Mouse (Mus musculus) forebrain, postnatal 0 days (tissue): ENCODE measurements around the gene Krt80. TPM values are rescaled to one million over a fixed set of nuclear protein-coding genes. Genes with fewer than 3 reads are reported as not detected.

ENCODE experiments used
- ATAC-seq: fragments of 200-750 bp; cut with Nextera tagmentation; 2 replicates; pipeline ENCODE4 v1.8.0; 2017; ENCODE audit warnings: mild to moderate bottlenecking, moderate library complexity
- DNase-seq: peaks from one replicate; pipeline ENCODE4 v3.0.0-alpha.2; 2015
- H3K27ac ChIP-seq: fragments of 300-500 bp; sonication (generic); 2 replicates; pipeline ENCODE4 v1.5.1; 2014; ENCODE audit warnings: low read depth, mild to moderate bottlenecking, antibody characterized with exemption, low read length, moderate library complexity, mixed read lengths
- H3K27me3 ChIP-seq: fragments of 300-500 bp; sonication (generic); 2 replicates; pipeline ENCODE4 v1.6.1; 2014; ENCODE audit warnings: mild to moderate bottlenecking, low read length, mixed read lengths; ENCODE audit not compliant: insufficient read depth
- H3K36me3 ChIP-seq: fragments of 300-500 bp; sonication (generic); 2 replicates; pipeline ENCODE4 v1.6.1; 2014; ENCODE audit warnings: mild to moderate bottlenecking, moderate library complexity; ENCODE audit not compliant: insufficient read depth
- H3K4me1 ChIP-seq: fragments of 300-500 bp; sonication (generic); 2 replicates; pipeline ENCODE4 v1.6.1; 2014; ENCODE audit warnings: antibody characterized with exemption; ENCODE audit not compliant: insufficient read depth
- H3K4me2 ChIP-seq: fragments of 300-500 bp; sonication (generic); 2 replicates; pipeline ENCODE4 v1.6.1; 2014; ENCODE audit warnings: low read depth, mild to moderate bottlenecking, moderate library complexity
- H3K4me3 ChIP-seq: fragments of 300-500 bp; sonication (generic); 2 replicates; pipeline ENCODE4 v1.5.1; 2014; ENCODE audit warnings: low read depth, low read length, mixed read lengths
- H3K9ac ChIP-seq: fragments of 300-500 bp; sonication (generic); 2 replicates; pipeline ENCODE4 v1.6.1; 2014; ENCODE audit warnings: mild to moderate bottlenecking
- H3K9me3 ChIP-seq: fragments of 300-500 bp; sonication (generic); 2 replicates; pipeline ENCODE4 v1.6.1; 2016; ENCODE audit warnings: low read length
- CTCF ChIP-seq: sonication (generic); IDR thresholded peaks from 2 replicates; pipeline ENCODE4 v1.5.1; 2016; ENCODE audit warnings: antibody characterized with exemption, control low read depth, low read depth
- WGBS: fragments of 180-500 bp; shearing (Covaris S2); extraction: QIAGEN DNeasy Blood & Tissue Kit; methylation state at CpG from one replicate; pipeline ENCODE4 v1.1.7; 2014; 5-methylcytosine and 5-hydroxymethylcytosine counted together
- microRNA counts: library from miRNA; unstranded; fragments of <30 nt; microRNA quantifications from one replicate; lab custom pipeline; 2015
- microRNA-seq, 2 experiments: library from miRNA; unstranded; fragments of <30 nt; microRNA quantifications; one replicate each; pipeline ENCODE4; 2016
- polyA plus RNA-seq: library from polyadenylated mRNA; unstranded; fragments of >200 nt; fragmentation: Nextera tagmentation; extraction: Ambion mirVana; gene quantifications from 2 replicates; pipeline ENCODE4 v1.2.1, GENCODE M21; 2015
- total RNA-seq: library from RNA; depleted of rRNA; stranded (reverse); fragments of >200 nt; gene quantifications from 2 replicates; pipeline ENCODE4 v1.2.3, GENCODE M21; 2014; rRNA removed

The Krt80 gene
- total and polyA plus RNA-seq, 2 experiments from 2014 or later: 0.16 to 0.29 TPM

GRCm38 (mm10) chr15:101297988-101298387 is 72.0 kb downstream of the Krt80 start:
- no peak for TF ChIP-seq CTCF
- WGBS: 33% methylated on average over 7 of the region's 7 CpGs

More at GRCm38 (mm10) chr15:101297988-101298387, 72.0 kb downstream of the Krt80 start:
- DNase-seq (no peak), ATAC-seq (no peak)
- Histone ChIP-seq H3K36me3 (no peaks in the 10 kb centered on the region), H3K27me3 (no peaks in the 10 kb centered on the region), H3K4me3 (no peak overlapping the region), H3K4me2 (no peak overlapping the region), H3K4me1 (no peaks in the 10 kb centered on the region), H3K9me3 (no peaks in the 10 kb centered on the region), H3K27ac (no peak overlapping the region), H3K9ac (no peak overlapping the region)

MicroRNA genes within 50 kb of the gene (microRNA counts, 519-probe panel; counts per million panel counts)
- not detected for microRNA mmu-miR-1941-3p (lab: Ali Mortazavi, UCI)
- not detected for microRNA mmu-miR-1941-5p (lab: Ali Mortazavi, UCI)

Small RNA genes within 50 kb of the gene (microRNA-seq; reads per million reads assigned to microRNA genes)
- 1.1 to 2.3 reads per million in 2 experiments for gene Mir1941

Other genes starting within 250 kb of the Krt80 start
- gene Acvrl1, start 241.6 kb downstream of the Krt80 start, total RNA-seq: 8.7 and 10.7 TPM in 2 replicates
- 5.8 and 6.0 TPM in 2 replicates for gene Acvrl1, start 241.6 kb downstream of the Krt80 start, polyA plus RNA-seq
- gene Acvr1b, start 196.1 kb downstream of the Krt80 start, total RNA-seq: 74.2 and 80.4 TPM in 2 replicates
- 13.2 and 17.4 TPM in 2 replicates for gene Acvr1b, start 196.1 kb downstream of the Krt80 start, polyA plus RNA-seq
- 8.8 and 11.1 TPM in 2 replicates for gene Grasp, start 146.0 kb downstream of the Krt80 start, total RNA-seq
- gene Grasp, start 146.0 kb downstream of the Krt80 start, polyA plus RNA-seq: 3.3 and 3.4 TPM in 2 replicates
- 8.9 and 9.6 TPM in 2 replicates for gene Nr4a1, start 115.9 kb downstream of the Krt80 start, total RNA-seq
- gene Nr4a1, start 115.9 kb downstream of the Krt80 start, polyA plus RNA-seq: 8.5 and 9.0 TPM in 2 replicates
- 56.3 and 60.0 TPM in 2 replicates for gene Atg101, start 85.9 kb downstream of the Krt80 start, total RNA-seq
- gene Atg101, start 85.9 kb downstream of the Krt80 start, polyA plus RNA-seq: 81.3 and 94.4 TPM in 2 replicates
- 0.54 and 1.00 TPM in 2 replicates for gene 6030408B16Rik, start 77.0 kb downstream of the Krt80 start, total RNA-seq
- gene 6030408B16Rik, start 77.0 kb downstream of the Krt80 start, polyA plus RNA-seq: 0.30 and 0.77 TPM in 2 replicates
- 0.29 and 0.31 TPM in 2 replicates for gene Krt7, start 40.9 kb upstream of the Krt80 start, total RNA-seq
- gene Krt7, start 40.9 kb upstream of the Krt80 start, polyA plus RNA-seq: 0.24 and 0.47 TPM in 2 replicates
- 0.15 and 0.52 TPM in 2 replicates for gene Krt87, start 68.6 kb upstream of the Krt80 start, total RNA-seq
- gene Krt87, start 68.6 kb upstream of the Krt80 start, polyA plus RNA-seq: 0.36 and 0.38 TPM in 2 replicates
- not detected in 2 replicates for gene Krt88, start 77.6 kb upstream of the Krt80 start, total RNA-seq
- not detected in 2 replicates for gene Krt88, start 77.6 kb upstream of the Krt80 start, polyA plus RNA-seq
- not detected in 2 replicates for gene Krt81, start 93.6 kb upstream of the Krt80 start, total RNA-seq
- gene Krt81, start 93.6 kb upstream of the Krt80 start, polyA plus RNA-seq: not detected in 2 replicates
- 0.14 TPM in 1 of 2 replicates, not detected in the other for gene Krt86, start 103.3 kb upstream of the Krt80 start, total RNA-seq
- gene Krt86, start 103.3 kb upstream of the Krt80 start, polyA plus RNA-seq: 0.11 and 0.19 TPM in 2 replicates
- not detected in 2 replicates for gene Krt83, start 121.3 kb upstream of the Krt80 start, total RNA-seq
- gene Krt83, start 121.3 kb upstream of the Krt80 start, polyA plus RNA-seq: not detected in 2 replicates
- gene Gm49425, start 147.1 kb upstream of the Krt80 start, total RNA-seq: not detected in 2 replicates
- not detected in 2 replicates for gene Gm49425, start 147.1 kb upstream of the Krt80 start, polyA plus RNA-seq
- gene Krt84, start 162.7 kb upstream of the Krt80 start, total RNA-seq: not detected in 2 replicates
- not detected in 2 replicates for gene Krt84, start 162.7 kb upstream of the Krt80 start, polyA plus RNA-seq
- not detected in 2 replicates for gene Krt82, start 180.5 kb upstream of the Krt80 start, total RNA-seq
- not detected in 2 replicates for gene Krt82, start 180.5 kb upstream of the Krt80 start, polyA plus RNA-seq
- gene Krt90, start 192.8 kb upstream of the Krt80 start, total RNA-seq: 0.29 TPM in 1 of 2 replicates, not detected in the other
- 0.10 and 0.29 TPM in 2 replicates for gene Krt90, start 192.8 kb upstream of the Krt80 start, polyA plus RNA-seq
- 0.10 and 0.15 TPM in 2 replicates for gene Krt75, start 203.7 kb upstream of the Krt80 start, total RNA-seq
- 0.05 and 0.19 TPM in 2 replicates for gene Krt75, start 203.7 kb upstream of the Krt80 start, polyA plus RNA-seq